Mouse (Mus musculus): Measurements from ENCODE around the gene Fer.

The Fer gene

DNA sequence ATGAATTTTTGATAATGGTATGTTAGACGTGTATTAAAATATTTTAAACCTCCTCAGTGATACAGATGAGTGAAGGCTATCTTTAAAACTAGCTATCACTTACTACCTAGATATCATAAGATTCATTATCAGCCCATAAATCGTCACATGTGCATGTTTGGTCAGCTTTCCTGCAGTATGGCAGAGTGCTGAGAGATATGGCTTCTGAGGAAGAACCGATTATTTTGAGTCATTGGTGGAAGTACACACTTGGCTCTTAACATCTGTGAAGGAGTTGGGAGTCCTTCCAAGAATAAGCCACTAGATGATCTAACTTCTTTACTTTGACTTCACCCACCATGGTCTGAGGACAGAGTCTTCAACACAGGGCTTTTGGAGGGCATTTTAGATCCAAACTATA, 117.3 kb downstream of the Fer start:
- no peak for DNase-seq

- no peak for DNase-seq
Measured at GRCm38 (mm10) chr17:63988710-63989109, 125.8 kb downstream of the Fer start.

DNA sequence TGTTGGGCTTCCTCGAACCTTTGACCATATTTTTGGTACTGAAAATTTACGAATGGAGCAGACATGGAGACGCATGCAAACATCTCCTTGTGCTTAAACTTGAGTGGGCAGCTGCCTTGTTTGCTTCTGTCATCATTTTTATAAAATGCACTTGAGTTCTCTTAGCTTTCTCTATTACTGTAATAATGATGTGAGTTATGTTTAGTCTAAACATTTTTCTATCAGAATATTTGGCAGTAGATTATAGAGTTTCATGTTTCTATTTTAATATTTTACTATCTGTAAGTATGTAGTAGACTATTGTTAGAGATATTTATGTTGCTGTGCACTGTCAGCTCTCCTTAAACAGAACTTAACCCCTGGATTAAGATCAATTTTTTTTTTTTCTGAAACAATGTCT, 128.3 kb downstream of the Fer start:
- DNase-seq, result no peak

DNA sequence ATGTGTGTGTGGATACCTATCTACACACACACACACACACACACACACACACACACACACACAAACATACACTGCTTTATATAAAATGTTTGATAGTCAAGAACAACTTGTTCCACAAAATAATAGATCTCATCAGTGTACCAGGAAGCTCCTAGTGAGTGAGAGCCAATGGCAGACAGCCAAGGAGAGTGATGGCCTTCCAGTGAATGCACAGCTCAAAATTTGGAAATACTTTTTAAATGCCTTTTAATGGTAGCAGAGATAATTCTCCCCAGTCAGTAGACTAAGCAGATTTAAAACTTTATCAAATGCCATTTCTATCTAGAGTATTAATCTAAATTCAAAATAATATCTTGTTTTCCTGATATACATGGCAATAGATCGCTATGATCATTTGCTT, 133.1 kb downstream of the Fer start:
- DNase-seq, result peak; percentile 68

DNA sequence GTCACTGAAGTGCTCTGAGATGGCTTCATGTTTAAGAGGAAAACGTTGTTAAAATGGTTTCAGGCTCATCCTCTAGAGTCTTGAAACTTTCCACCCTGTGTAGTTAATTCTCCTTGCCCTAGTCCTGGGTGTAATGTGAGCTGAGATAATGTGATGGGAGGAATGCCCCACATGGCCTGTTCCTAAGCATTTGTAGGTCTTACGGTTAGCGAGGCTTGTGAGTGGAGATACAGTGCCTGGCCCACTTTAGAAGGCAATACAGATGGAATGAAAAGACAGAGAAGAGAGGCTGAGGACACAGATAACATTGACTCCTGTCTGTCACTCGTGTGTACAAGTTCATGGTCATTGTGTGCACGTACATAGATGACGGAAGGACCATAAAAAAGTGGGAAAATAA, 134.8 kb downstream of the Fer start:
- DNase-seq, result no peak

GRCm38 (mm10) chr17:64003444-64003843, 140.6 kb downstream of the Fer start:
- DNase-seq, result no peak

- DNase-seq, result no peak
Measured at GRCm38 (mm10) chr17:64005575-64006249, 142.8 kb downstream of the Fer start.

- DNase-seq, result no peak
Measured at GRCm38 (mm10) chr17:64016606-64017005, 153.7 kb downstream of the Fer start.

DNA sequence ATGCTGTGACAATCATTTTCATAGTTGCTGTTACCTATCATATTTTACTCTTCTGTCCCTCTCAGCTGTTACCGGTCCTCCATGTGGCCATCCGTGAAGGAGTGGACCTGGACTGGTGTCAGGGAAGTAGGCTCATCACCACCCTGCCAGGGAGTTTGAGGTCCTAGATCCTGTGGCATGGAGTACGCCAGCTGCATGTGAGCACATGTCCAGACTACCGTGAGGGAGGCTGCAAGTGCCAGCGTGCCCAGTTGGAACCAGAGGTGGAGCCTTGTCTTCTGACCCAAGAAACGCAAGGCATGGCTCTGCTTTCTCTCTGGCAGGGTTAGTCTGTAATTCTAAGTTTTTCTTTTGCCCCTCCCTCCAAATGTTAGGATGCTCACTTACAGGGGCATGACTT, 155.4 kb downstream of the Fer start:
- no peak for DNase-seq

GRCm38 (mm10) chr17:64018870-64019269, 156.0 kb downstream of the Fer start:
- no peak for DNase-seq

DNA sequence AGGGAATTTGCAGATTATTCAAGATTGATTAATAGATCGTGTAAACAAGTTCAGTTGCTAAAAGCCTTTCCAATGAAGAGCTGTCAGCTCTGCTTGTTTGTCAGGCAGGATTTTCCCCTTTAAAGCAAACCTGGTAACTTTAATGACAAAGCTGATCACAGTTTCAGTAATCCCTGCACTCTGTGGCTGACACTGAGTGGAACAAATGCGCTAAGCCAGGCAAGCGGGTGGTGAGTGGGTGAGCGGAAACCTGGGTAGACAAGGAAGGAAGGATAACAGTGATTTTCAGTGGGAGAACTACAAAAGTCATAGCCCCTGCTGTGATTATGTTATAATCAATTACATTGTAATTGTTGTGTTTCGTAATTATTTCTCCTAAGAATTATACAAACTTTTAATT, 156.8 kb downstream of the Fer start:
- no peak for DNase-seq

GRCm38 (mm10) chr17:64026485-64026884, 163.6 kb downstream of the Fer start:
- DNase-seq, result no peak

DNA sequence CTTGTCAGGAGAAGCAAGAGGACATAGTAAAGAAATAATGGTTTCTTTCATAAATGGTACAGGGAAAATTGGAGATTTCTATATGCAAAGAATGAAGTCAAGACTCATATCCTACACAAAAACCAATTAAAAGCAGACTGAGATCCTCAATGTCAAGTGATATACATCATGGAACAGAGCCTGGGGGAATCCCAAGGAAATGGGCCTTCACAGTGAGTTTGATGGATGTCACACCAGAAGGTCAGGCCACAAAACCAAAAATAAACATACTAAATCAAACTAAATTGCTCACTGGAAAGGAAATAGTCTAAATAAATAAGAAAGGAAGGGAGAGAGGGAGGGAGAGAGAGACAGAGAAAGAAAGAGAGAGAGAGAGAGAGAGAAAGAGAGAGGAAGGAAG, 178.9 kb downstream of the Fer start:
- DNase-seq, result no peak

DNA sequence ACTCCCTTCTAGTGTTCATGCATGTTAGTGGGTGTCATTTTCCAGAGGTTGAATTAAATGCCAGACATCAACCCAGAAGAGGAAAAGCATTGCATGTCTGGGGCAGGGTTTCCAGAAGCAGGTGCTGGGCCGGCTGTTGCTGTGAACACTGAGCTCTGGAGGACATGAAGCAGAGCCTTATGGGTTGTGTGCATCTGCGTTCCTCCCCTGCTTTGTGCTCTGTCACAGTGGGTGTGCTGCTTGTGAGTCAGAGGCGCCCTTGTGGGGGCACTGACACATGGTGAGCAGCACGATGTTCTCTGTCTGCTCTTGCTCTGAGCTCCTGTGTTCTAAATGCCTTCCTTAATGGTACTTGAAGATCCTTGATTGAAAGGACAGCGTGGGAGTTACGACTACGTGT, 182.5 kb downstream of the Fer start:
- DNase-seq, result peak; percentile 11

DNA sequence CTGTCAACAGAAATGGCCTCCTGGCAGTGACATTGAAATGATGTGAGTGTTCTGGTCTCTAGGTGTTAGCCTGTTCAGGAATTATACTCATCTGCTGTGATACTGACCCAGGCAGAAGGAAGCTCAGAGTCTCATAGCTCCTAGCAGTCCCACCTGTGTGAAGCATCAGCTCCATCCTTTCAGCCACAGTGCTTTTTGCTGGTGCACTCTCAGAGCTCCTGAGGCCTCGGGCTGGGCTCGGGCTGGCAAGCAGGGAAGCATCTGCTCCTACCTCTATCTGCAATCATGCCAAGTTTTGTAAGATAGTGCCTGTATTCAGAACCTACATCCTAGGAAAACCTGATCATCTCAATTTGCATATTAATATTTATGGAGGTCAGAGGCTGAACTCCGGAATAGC, 183.7 kb downstream of the Fer start:
- peak; percentile 27 for DNase-seq

DNA sequence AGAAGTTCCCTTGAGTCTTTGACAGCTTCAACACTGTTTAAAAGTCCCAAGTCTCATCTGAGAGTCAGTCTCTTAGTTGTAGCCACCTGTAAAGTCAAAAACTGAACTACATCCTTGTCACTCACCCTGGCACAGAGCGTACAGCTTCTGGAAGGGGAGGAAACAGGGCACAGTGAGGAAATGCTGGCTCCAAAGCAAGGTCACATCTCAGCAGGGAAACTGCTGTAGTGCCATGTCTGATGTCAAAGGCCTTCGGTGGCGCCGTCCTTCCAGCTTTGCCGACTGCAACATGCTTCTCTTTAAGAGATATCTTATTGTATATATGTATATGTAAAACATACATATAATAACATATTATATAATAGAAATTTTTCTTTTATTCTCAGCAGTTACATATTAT, 188.0 kb downstream of the Fer start:
- peak; percentile 38 for DNase-seq

DNA sequence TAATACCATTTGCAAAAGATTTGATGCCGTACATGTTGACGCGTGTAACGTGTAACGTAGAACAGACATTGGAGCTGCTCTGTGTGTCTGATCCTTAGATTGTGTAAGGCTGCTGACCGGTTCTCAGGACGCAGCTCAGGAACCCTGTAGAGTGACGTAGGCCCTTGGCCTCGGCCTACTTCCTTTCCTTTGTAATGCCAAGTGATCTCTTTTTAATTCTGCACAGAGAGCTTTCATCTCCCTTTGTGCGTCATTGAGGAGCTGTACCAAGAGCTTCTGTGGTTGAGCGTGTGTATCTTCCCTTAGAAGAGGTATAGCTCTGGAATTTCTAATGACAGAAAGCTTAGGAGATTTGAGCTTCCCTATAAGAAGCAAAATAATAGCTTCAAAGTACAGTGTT, 190.8 kb downstream of the Fer start:
- no peak for DNase-seq

DNA sequence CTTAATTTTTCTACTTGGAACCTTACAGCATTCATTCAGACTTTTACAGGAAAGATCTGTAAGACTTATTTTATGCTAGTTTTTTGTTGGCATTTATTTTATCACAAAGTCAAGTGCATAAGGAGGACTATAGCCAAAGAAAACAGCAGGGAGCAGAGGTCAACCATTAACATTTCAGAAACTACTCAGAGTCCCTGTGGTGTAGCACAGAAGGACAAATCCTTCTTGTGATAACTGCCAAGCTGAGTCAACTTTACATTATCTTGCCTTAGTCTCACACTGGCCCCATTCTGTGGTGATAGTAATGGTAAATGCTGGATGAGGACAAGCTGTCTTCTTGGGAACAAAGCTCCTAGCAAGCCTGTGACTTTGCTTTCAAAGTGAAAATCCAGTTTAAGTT, 197.7 kb downstream of the Fer start:
- DNase-seq, result no peak

- no peak for DNase-seq
Measured at GRCm38 (mm10) chr17:64065243-64065642, 202.4 kb downstream of the Fer start.

- DNase-seq, result no peak
Measured at GRCm38 (mm10) chr17:64077392-64077791, 214.5 kb downstream of the Fer start.

DNA sequence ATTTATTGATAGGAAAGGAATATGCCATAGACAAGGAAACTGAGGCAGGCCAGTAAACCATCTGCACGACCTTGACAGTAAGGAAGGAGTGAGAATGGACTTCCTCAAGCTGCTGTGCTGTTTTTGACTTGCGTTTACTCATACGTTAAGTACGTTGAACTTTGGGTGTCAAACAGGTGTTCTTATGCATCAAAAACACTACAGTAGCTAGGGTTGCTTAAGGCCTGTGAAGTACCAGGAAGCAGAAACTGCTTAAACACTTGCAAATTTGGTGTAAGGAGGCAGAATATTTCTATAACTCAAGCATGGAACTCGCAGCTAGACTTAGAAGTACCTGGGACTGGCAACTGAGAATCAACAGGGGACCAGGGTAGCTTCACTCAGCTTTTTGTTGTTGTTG, 221.9 kb downstream of the Fer start:
- no peak for DNase-seq

- DNase-seq, result no peak
Measured at GRCm38 (mm10) chr17:64085493-64085892, 222.6 kb downstream of the Fer start.

- DNase-seq, result peak; percentile 27
Measured at GRCm38 (mm10) chr17:64086875-64087608, 224.2 kb downstream of the Fer start.

DNA sequence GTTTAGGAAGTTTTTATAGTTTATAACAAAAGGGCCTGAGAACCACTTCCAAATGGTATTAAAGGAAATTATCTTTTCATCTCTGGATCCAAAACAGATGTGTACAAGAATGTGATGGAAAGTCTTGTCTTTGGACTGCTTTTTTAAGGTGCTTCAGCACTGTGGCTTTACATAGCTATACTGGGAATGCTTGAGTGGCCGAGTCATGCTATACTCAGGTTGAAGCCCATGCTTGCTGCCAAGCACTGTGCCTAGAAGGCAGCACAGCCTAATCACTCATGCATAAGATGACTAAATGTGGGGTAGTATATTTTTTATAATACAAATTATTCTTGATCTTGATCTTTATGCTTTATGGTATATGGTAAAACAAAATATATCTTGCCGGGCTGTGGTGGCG, 225.0 kb downstream of the Fer start:
- DNase-seq, result no peak

DNA sequence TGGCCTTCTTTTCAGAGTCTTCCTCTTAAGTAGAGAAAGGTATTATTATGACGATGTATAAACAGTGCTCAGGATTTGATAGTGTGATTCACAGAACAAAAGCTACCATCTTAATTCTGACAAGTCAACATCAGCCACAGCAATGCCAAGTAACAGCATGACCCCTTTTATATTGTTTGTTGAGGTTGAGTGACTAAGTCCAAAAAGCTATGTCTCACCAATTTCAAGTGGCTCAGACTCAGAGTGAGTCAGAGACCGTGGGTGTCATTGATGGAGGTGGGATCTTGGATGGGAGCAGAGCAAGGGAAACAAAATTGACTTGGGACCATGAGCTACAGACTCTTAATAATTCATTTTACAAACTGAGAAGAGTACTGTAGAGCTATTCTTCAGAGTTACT, 230.9 kb downstream of the Fer start:
- no peak for DNase-seq

Data from cerebellum, adult 9-10 months (tissue).